Mouse (Mus musculus): ENCODE measurements at regions not wholly inside any gene's neighbourhood (a gene's known extent, or its start where the extent isn't known, plus 50 kb on each side); places are given as distances from the start of the nearest gene placed in this dataset.

DNA sequence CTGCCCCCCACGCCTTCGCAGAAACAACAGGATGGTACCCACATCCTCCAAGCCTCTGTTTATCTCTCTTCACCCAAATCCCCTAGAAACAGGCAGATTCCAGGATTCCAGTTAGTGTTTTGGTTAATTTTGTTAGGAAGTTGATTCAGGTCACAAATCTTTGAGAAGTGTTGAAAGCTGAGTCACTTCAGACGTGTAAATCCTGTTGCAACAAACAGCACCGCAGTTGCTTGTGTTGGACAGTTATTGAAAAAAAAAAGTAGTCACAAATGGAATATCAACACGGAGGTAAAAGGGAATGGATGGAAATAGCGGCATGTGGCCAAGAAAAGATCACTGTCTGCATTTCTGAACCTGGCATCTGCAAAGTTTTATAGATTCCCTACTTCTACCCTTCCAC, 831.0 kb downstream of the Kcnj2 start:
- H3K9me3 ChIP-seq: no peaks in the 10 kb centered on the region
- no peak overlapping the region for H3K4me2 ChIP-seq (replicated peaks)
- peaks cover 28% of the 10 kb centered on the region for H3K4me1 ChIP-seq (replicated peaks)
- ATAC-seq: no peak
- H3K36me3 ChIP-seq: no peaks in the 10 kb centered on the region
- no peak overlapping the region for H3K27ac ChIP-seq
- H3K4me3 ChIP-seq (replicated peaks): no peak overlapping the region
- no peak overlapping the region for H3K9ac ChIP-seq (replicated peaks)
- WGBS: 89% methylated on average over 6 of the region's 6 CpGs
- H3K27me3 ChIP-seq: peaks cover 53% of the 10 kb centered on the region

GRCm38 (mm10) chr11:111904086-111904485, 838.1 kb downstream of the Kcnj2 start:
- H3K9me3 ChIP-seq: no peaks in the 10 kb centered on the region
- H3K4me1 ChIP-seq (replicated peaks): no peaks in the 10 kb centered on the region
- 72% methylated on average over 4 of the region's 4 CpGs for WGBS
- H3K4me3 ChIP-seq (replicated peaks): no peak overlapping the region
- ATAC-seq: no peak
- H3K4me2 ChIP-seq (replicated peaks): no peak overlapping the region
- H3K36me3 ChIP-seq: no peaks in the 10 kb centered on the region
- peaks cover 35% of the 10 kb centered on the region for H3K27me3 ChIP-seq
- H3K27ac ChIP-seq: no peak overlapping the region
- H3K9ac ChIP-seq (replicated peaks): no peak overlapping the region

DNA sequence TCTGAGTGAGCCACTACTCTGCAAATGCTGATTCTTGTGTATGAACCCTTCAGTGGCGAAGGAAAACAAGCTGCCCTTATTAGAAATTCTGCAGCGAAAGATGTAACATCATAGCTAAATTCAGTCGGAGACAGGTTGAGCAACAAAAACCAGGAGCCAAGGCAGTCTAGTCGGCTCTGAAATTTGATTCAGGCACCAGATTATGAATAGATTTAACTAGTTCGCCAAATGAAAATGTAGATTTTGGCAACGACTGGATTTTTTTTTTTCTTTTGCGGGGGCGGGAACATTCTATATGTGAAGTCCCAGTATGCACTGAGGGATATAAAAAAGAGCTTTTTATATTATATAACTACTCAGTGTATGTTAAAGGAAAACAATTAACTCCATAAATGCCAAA, 847.9 kb downstream of the Kcnj2 start:
- no peaks in the 10 kb centered on the region for H3K9me3 ChIP-seq
- no peaks in the 10 kb centered on the region for H3K4me1 ChIP-seq (replicated peaks)
- ATAC-seq: no peak
- no peaks in the 10 kb centered on the region for H3K36me3 ChIP-seq
- H3K9ac ChIP-seq (replicated peaks): no peak overlapping the region
- no peak overlapping the region for H3K4me3 ChIP-seq (replicated peaks)
- H3K27me3 ChIP-seq: 0 out of 2 replicates have a peak, but pooled peaks cover 3% of the 10 kb centered on the region
- 87% methylated on average over 8 of the region's 8 CpGs for WGBS
- no peak overlapping the region for H3K27ac ChIP-seq
- no peak overlapping the region for H3K4me2 ChIP-seq (replicated peaks)

GRCm38 (mm10) chr11:111926336-111926735, 855.7 kb upstream of the Sox9 start:
- H3K4me2 ChIP-seq (replicated peaks): no peak overlapping the region
- no peaks in the 10 kb centered on the region for H3K9me3 ChIP-seq
- no peak overlapping the region for H3K4me3 ChIP-seq (replicated peaks)
- H3K27ac ChIP-seq: no peak overlapping the region
- WGBS: 95% methylated on average over 1 of the region's 1 CpGs
- peaks cover 7% of the 10 kb centered on the region; the same call in 1 of the 2 replicates for H3K4me1 ChIP-seq (replicated peaks)
- H3K9ac ChIP-seq (replicated peaks): no peak overlapping the region
- ATAC-seq: no peak
- H3K36me3 ChIP-seq: no peaks in the 10 kb centered on the region
- H3K27me3 ChIP-seq: no peaks in the 10 kb centered on the region

DNA sequence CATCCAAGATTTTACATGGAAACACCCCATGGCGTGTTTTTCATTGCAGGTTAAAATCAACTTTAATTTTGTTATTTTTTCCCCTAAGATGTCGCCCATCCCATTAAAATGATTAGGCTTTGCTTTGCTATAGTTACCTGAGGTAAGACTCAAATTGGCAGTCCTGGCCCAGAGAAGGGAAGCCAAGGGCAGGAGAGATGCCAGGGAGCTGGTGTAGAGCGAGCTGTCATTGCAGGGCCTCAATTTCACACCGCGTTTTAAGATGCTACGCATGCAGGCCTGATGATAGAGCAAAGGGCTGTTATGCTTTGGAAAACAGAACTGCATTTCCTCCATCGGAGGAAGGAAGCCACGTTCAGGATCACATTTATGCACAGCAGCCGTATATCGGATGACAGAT, 852.7 kb upstream of the Sox9 start:
- 50% methylated on average over 10 of the region's 10 CpGs for WGBS
- Histone ChIP-seq H3K36me3 (no peaks in the 10 kb centered on the region), H3K4me2 (replicated peaks) (no peak overlapping the region), H3K4me3 (replicated peaks) (no peak overlapping the region), H3K9me3 (no peaks in the 10 kb centered on the region), H3K4me1 (replicated peaks) (peaks cover 7% of the 10 kb centered on the region; the same call in 1 of the 2 replicates), H3K9ac (replicated peaks) (no peak overlapping the region), H3K27ac (no peak overlapping the region), H3K27me3 (no peaks in the 10 kb centered on the region)
- ATAC-seq: no peak

- no peak for ATAC-seq
- no peak overlapping the region for H3K9ac ChIP-seq (replicated peaks)
- H3K27me3 ChIP-seq: no peaks in the 10 kb centered on the region
- no peak overlapping the region for H3K27ac ChIP-seq
- no peaks in the 10 kb centered on the region for H3K9me3 ChIP-seq
- WGBS: 73% methylated on average over 1 of the region's 1 CpGs
- H3K4me1 ChIP-seq (replicated peaks): peaks cover 7% of the 10 kb centered on the region; the same call in 1 of the 2 replicates
- no peaks in the 10 kb centered on the region for H3K36me3 ChIP-seq
- H3K4me2 ChIP-seq (replicated peaks): no peak overlapping the region
- no peak overlapping the region for H3K4me3 ChIP-seq (replicated peaks)
These were observed 850.0 kb upstream of the Sox9 start for GRCm38 (mm10) chr11:111932052-111932451.

GRCm38 (mm10) chr11:111944282-111944681, 837.7 kb upstream of the Sox9 start:
- H3K4me2 ChIP-seq (replicated peaks): no peak overlapping the region
- no peaks in the 10 kb centered on the region for H3K27me3 ChIP-seq
- no peak overlapping the region for H3K27ac ChIP-seq
- WGBS: 77% methylated on average over 8 of the region's 8 CpGs
- no peak overlapping the region for H3K9ac ChIP-seq (replicated peaks)
- peaks cover 6% of the 10 kb centered on the region; the same call in 1 of the 2 replicates for H3K4me1 ChIP-seq (replicated peaks)
- H3K9me3 ChIP-seq: no peaks in the 10 kb centered on the region
- no peaks in the 10 kb centered on the region for H3K36me3 ChIP-seq
- no peak for ATAC-seq
- H3K4me3 ChIP-seq (replicated peaks): no peak overlapping the region

- H3K4me2 ChIP-seq (replicated peaks): no peak overlapping the region
- ATAC-seq: no peak
These were observed 836.2 kb upstream of the Sox9 start for GRCm38 (mm10) chr11:111945806-111946205.

DNA sequence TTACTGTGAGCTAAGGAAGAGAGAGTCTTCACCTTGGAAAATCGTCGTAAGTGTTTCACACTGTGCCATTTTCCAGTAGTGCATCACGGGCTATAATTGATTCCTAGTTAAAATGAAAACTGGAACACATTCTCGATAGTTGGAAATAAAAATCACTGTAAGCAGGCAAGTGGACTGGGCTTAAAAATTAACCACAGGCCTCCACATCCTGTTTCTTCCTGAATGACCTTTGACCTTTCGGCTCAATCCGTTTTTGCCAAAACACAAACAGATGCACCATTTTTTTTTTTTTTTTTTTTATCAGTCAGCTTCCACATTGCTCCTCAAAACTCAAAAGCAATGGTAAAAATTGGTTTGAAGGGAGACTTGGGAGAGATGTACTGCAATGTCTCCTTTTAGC, 834.4 kb upstream of the Sox9 start:
- ATAC-seq: no peak
- H3K4me3 ChIP-seq (replicated peaks): no peak overlapping the region
- peaks cover 6% of the 10 kb centered on the region; the same call in 1 of the 2 replicates for H3K4me1 ChIP-seq (replicated peaks)
- WGBS: 91% methylated on average over 6 of the region's 6 CpGs
- no peaks in the 10 kb centered on the region for H3K27me3 ChIP-seq
- H3K36me3 ChIP-seq: no peaks in the 10 kb centered on the region
- no peak overlapping the region for H3K9ac ChIP-seq (replicated peaks)
- H3K4me2 ChIP-seq (replicated peaks): no peak overlapping the region
- no peak overlapping the region for H3K27ac ChIP-seq
- H3K9me3 ChIP-seq: no peaks in the 10 kb centered on the region

More at GRCm38 (mm10) chr11:111945806-111946205, 836.2 kb upstream of the Sox9 start:
- Histone ChIP-seq H3K4me1 (replicated peaks) (peaks cover 6% of the 10 kb centered on the region; the same call in 1 of the 2 replicates), H3K27ac (no peak overlapping the region), H3K27me3 (no peaks in the 10 kb centered on the region), H3K4me3 (replicated peaks) (no peak overlapping the region), H3K36me3 (no peaks in the 10 kb centered on the region), H3K9me3 (no peaks in the 10 kb centered on the region), H3K9ac (replicated peaks) (no peak overlapping the region)

DNA sequence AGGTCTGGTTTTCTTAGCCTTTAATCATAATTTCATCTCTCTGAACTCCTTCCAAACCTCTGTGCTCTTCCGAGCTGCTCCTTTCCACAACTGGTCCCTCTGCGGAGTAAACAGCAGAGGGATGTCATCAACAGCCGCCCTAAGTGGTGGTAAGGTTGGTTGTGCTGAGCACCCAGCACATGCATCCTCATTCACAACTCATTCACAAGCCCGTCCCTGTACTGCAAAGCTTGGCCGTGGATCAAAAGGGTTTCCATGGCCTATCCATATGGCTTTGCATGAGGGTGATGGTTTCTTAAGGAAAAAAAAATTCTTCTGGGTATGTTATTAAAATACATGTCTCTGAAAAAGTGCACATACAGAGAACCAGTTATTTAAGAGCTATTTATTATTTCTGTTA, 828.6 kb upstream of the Sox9 start:
- Histone ChIP-seq H3K36me3 (no peaks in the 10 kb centered on the region), H3K27me3 (no peaks in the 10 kb centered on the region), H3K9me3 (no peaks in the 10 kb centered on the region), H3K4me2 (replicated peaks) (no peak overlapping the region), H3K9ac (replicated peaks) (no peak overlapping the region), H3K4me1 (replicated peaks) (no peaks in the 10 kb centered on the region), H3K4me3 (replicated peaks) (no peak overlapping the region), H3K27ac (no peak overlapping the region)
- ATAC-seq: no peak
- 70% methylated on average over 5 of the region's 5 CpGs for WGBS

- Histone ChIP-seq H3K27me3 (no peaks in the 10 kb centered on the region), H3K4me2 (replicated peaks) (no peak overlapping the region), H3K36me3 (no peaks in the 10 kb centered on the region), H3K9me3 (no peaks in the 10 kb centered on the region), H3K9ac (replicated peaks) (no peak overlapping the region), H3K4me1 (replicated peaks) (peaks cover 4% of the 10 kb centered on the region; the same call in 1 of the 2 replicates), H3K27ac (no peak overlapping the region), H3K4me3 (replicated peaks) (no peak overlapping the region)
- 64% methylated on average over 5 of the region's 5 CpGs for WGBS
- no peak for ATAC-seq
These were observed 824.2 kb upstream of the Sox9 start for GRCm38 (mm10) chr11:111957721-111958287.

DNA sequence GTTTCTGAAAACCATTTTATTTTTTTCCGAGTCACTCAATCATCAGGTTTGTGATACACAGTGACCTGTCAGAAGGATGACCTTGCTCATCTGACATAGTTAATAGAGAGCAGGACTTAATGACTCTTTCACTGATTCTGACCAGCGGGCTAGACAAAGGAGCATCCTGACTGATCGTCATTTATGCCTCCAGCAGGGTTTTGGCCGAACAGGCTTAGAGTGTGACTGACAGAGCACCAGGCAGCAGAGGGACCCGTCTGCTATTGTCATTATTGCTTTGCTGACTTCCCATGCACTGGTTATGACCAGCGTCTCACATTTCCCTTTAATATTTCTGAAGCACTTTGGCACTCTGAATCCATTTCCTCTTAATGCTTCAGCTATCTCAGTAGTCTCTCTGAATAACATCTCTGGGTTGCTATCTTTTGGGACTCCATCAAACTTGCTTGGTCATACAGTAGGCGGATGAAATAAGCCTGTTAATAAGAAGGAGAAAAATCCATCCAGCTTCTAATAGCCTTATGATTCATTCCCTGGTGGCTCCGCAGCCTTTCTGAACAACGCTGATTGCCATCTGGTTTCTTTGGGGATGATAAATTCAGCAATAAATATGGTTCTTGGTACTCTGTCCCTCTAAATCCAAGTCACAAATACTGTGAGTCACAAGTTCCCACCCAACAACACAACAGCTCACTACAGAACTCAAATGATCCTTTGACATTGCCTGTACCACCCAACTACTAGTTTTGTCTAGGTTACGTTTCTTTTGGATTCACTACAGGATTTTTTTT, 820.8 kb upstream of the Sox9 start:
- H3K4me1 ChIP-seq (replicated peaks): peaks cover 4% of the 10 kb centered on the region; the same call in 1 of the 2 replicates
- no peak overlapping the region for H3K9ac ChIP-seq (replicated peaks)
- WGBS: 52% methylated on average over 10 of the region's 10 CpGs
- peak overlapping the region; percentile 35; the same call in 1 of the 2 replicates for H3K27ac ChIP-seq
- H3K4me2 ChIP-seq (replicated peaks): no peak overlapping the region
- H3K36me3 ChIP-seq: no peaks in the 10 kb centered on the region
- H3K9me3 ChIP-seq: no peaks in the 10 kb centered on the region
- no peaks in the 10 kb centered on the region for H3K27me3 ChIP-seq
- no peak overlapping the region for H3K4me3 ChIP-seq (replicated peaks)
- ATAC-seq: no peak

Data from midbrain, embryonic 13.5 days (tissue).